Mouse (Mus musculus): ENCODE measurements at regions not wholly inside any gene's neighbourhood (a gene's known extent, or its start where the extent isn't known, plus 50 kb on each side); places are given as distances from the start of the nearest gene placed in this dataset.

- DNase-seq (ENCODE audit: low read depth) = no peak
Measured at GRCm38 (mm10) chr1:122607309-122607708, 1039.5 kb upstream of the Ddx18 start.

GRCm38 (mm10) chr1:122575954-122576353 lies 1008.2 kb upstream of the Ddx18 start:
- no peak for DNase-seq (ENCODE audit: low read depth)

GRCm38 (mm10) chr1:122551596-122551995 lies 983.8 kb upstream of the Ddx18 start:
- DNase-seq (ENCODE audit: low read depth) = no peak

- no peak for DNase-seq (ENCODE audit: low read depth)
Measured at GRCm38 (mm10) chr1:122509580-122509979, 941.8 kb upstream of the Ddx18 start.

GRCm38 (mm10) chr1:122501707-122502106 lies 933.9 kb upstream of the Ddx18 start:
- DNase-seq (ENCODE audit: low read depth) = no peak

- no peak for DNase-seq (ENCODE audit: low read depth)
Measured at GRCm38 (mm10) chr1:122478003-122478402, 910.2 kb upstream of the Ddx18 start.

- no peak for DNase-seq (ENCODE audit: low read depth)
Measured at GRCm38 (mm10) chr1:122463931-122464330, 896.1 kb upstream of the Ddx18 start.

GRCm38 (mm10) chr1:122459056-122459455 lies 891.3 kb upstream of the Ddx18 start:
- no peak for DNase-seq (ENCODE audit: low read depth)

- no peak for DNase-seq (ENCODE audit: low read depth)
Measured at GRCm38 (mm10) chr1:122454881-122455280, 887.1 kb upstream of the Ddx18 start.

- DNase-seq (ENCODE audit: low read depth) = no peak
Measured at GRCm38 (mm10) chr1:122453617-122454016, 885.8 kb upstream of the Ddx18 start.

GRCm38 (mm10) chr1:122439358-122439757 lies 871.6 kb upstream of the Ddx18 start:
- no peak for DNase-seq (ENCODE audit: low read depth)

GRCm38 (mm10) chr1:122423503-122423902 lies 855.7 kb upstream of the Ddx18 start:
- DNase-seq (ENCODE audit: low read depth) = no peak

GRCm38 (mm10) chr1:122396342-122396741 lies 828.6 kb upstream of the Ddx18 start:
- no peak for DNase-seq (ENCODE audit: low read depth)

GRCm38 (mm10) chr1:122393660-122394355 lies 826.0 kb upstream of the Ddx18 start:
- DNase-seq (ENCODE audit: low read depth) = no peak

- peak; percentile 71 for DNase-seq (ENCODE audit: low read depth)
Measured at GRCm38 (mm10) chr1:122357015-122357414, 789.2 kb upstream of the Ddx18 start.

- DNase-seq (ENCODE audit: low read depth) = no peak
Measured at GRCm38 (mm10) chr1:122351530-122351929, 783.7 kb upstream of the Ddx18 start.

GRCm38 (mm10) chr1:122333267-122333666 lies 765.5 kb upstream of the Ddx18 start:
- DNase-seq (ENCODE audit: low read depth) = no peak

- no peak for DNase-seq (ENCODE audit: low read depth)
Measured at GRCm38 (mm10) chr1:122328276-122328675, 760.5 kb upstream of the Ddx18 start.

Data from gonadal fat pad, adult 2 months (tissue).